Mouse (Mus musculus) thymus, adult 2 months (tissue): ENCODE results near the gene Gm3020. TPM values are rescaled to one million over a fixed set of nuclear protein-coding genes. Genes with fewer than 3 reads are reported as not detected.
"Not testable (repeated sequence)": the region's sequence is repeated elsewhere in the genome, so short reads cannot be mapped to it uniquely, and the experiment has no call there.

Experiments
- DNase-seq: peaks from one replicate; pipeline ENCODE4 v3.0.0; 2021
- H3K27ac ChIP-seq: fragments of 200-500 bp; 2 replicates; pipeline ENCODE4 v1.5.1; 2012; ENCODE audit warnings: low read length, control low read depth; ENCODE audit not compliant: control insufficient read depth, insufficient read depth
- H3K27me3 ChIP-seq: fragments of 200-500 bp; 2 replicates; pipeline ENCODE4 v1.6.1; 2012; ENCODE audit warnings: mild to moderate bottlenecking, low read length, moderate library complexity, mixed read lengths; ENCODE audit not compliant: control insufficient read depth, insufficient read depth
- H3K36me3 ChIP-seq: fragments of 200-500 bp; 2 replicates; pipeline ENCODE4 v1.6.1; 2012; ENCODE audit warnings: mild to moderate bottlenecking, low read length, moderate library complexity; ENCODE audit not compliant: control insufficient read depth, insufficient read depth
- H3K4me1 ChIP-seq: fragments of 200-500 bp; replicated peaks from 2 replicates; pipeline ENCODE4 v1.6.1; 2012; ENCODE audit warnings: low read length; ENCODE audit not compliant: control insufficient read depth, insufficient read depth
- H3K4me3 ChIP-seq: fragments of 200-500 bp; 2 replicates; pipeline ENCODE4 v1.5.1; 2012; ENCODE audit warnings: mild to moderate bottlenecking, low read length, control low read depth, moderate library complexity; ENCODE audit not compliant: control insufficient read depth, insufficient read depth
- WGBS: fragments of 180-500 bp; shearing (Covaris S2); methylation state at CpG from one replicate; pipeline ENCODE4 v1.1.7; 2018; 5-methylcytosine and 5-hydroxymethylcytosine counted together
- polyA plus RNA-seq: library from polyadenylated mRNA; depleted of rRNA; stranded (reverse); fragments of >200 nt; gene quantifications from 2 replicates; pipeline ENCODE4 v1.2.3, GENCODE M21; 2012; rRNA removed

Gm3020 gene
- polyA plus RNA-seq, result 0.05 and 0.09 TPM in 2 replicates

DNA sequence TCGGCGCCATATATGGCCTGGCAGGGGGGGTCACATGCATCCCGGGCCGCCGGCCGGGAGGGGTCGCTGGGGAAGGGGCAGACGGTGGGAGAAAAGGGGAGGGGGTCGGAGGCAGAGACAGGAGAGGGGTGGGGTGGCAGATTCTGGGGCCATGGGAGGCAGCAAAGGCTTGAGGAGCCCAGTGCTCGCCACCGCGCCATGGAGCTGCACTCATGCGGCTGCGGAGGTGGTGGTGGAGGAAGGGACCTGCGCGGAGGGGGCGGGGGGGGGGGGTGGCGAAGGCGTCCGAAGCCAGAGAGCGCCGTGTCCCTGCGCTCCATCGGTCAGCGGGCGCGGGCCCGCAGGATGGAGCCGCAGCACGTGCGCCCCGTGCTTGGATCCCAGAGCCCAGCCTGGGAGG is at the start of gene Gm3020:
Gene Gm3020, plus strand, starts transcription at position 301 of the 400 bp plus-strand sequence.
- not testable (repeated sequence) for H3K4me3 ChIP-seq, DNase-seq, H3K27me3 ChIP-seq, H3K27ac ChIP-seq, H3K36me3 ChIP-seq, H3K4me1 ChIP-seq
- WGBS, result no CpG with 5 or more reads among the region's 32 CpGs

- not testable (repeated sequence) for H3K4me3 ChIP-seq, H3K27me3 ChIP-seq, H3K36me3 ChIP-seq, H3K27ac ChIP-seq, H3K4me1 ChIP-seq, DNase-seq
- no CpG with 5 or more reads among the region's 2 CpGs for WGBS
Measured at GRCm38 (mm10) chr14:3634212-3634611, 17.6 kb upstream of the Gm3020 start, which contains the start of gene Gm3012. TSS of gene Gm3012 (plus strand) at chr14:3634512.

GRCm38 (mm10) chr14:3688483-3688882 is 36.7 kb downstream of the Gm3020 start, which contains the start of gene Gm3043:
TSS of gene Gm3043 (plus strand) at chr14:3688783.
- WGBS, result no CpG with 5 or more reads among the region's 3 CpGs
- H3K4me1 ChIP-seq, result not testable (repeated sequence)

More at GRCm38 (mm10) chr14:3688483-3688882, 36.7 kb downstream of the Gm3020 start, which contains the start of gene Gm3043:
- H3K36me3 ChIP-seq, H3K4me3 ChIP-seq, H3K27ac ChIP-seq, DNase-seq, H3K27me3 ChIP-seq: not testable (repeated sequence)

Other genes starting within 250 kb of the Gm3020 start
- gene Gm10409, start 239.4 kb upstream of the Gm3020 start, polyA plus RNA-seq, result 0.05 and 0.09 TPM in 2 replicates
- gene Gm3005, start 223.9 kb upstream of the Gm3020 start, polyA plus RNA-seq, result 0.42 TPM in 1 of 2 replicates, not detected in the other
- gene Gm10408, start 202.7 kb upstream of the Gm3020 start, polyA plus RNA-seq, result not detected in 2 replicates
- gene Gm3012, start 17.5 kb upstream of the Gm3020 start, polyA plus RNA-seq, result not detected in 2 replicates
- gene Gm3043, start 36.8 kb downstream of the Gm3020 start, polyA plus RNA-seq, result not detected in 2 replicates
- gene Gm3002, start 158.0 kb downstream of the Gm3020 start, polyA plus RNA-seq, result 0.13 TPM in 1 of 2 replicates, not detected in the other
- 0.17 TPM in 1 of 2 replicates, not detected in the other for gene Gm3033, start 194.2 kb downstream of the Gm3020 start, polyA plus RNA-seq
- not detected in 2 replicates for gene Gm2916, start 232.1 kb downstream of the Gm3020 start, polyA plus RNA-seq